Mouse (Mus musculus): ENCODE measurements around the gene Slain2.

The Slain2 gene

DNA sequence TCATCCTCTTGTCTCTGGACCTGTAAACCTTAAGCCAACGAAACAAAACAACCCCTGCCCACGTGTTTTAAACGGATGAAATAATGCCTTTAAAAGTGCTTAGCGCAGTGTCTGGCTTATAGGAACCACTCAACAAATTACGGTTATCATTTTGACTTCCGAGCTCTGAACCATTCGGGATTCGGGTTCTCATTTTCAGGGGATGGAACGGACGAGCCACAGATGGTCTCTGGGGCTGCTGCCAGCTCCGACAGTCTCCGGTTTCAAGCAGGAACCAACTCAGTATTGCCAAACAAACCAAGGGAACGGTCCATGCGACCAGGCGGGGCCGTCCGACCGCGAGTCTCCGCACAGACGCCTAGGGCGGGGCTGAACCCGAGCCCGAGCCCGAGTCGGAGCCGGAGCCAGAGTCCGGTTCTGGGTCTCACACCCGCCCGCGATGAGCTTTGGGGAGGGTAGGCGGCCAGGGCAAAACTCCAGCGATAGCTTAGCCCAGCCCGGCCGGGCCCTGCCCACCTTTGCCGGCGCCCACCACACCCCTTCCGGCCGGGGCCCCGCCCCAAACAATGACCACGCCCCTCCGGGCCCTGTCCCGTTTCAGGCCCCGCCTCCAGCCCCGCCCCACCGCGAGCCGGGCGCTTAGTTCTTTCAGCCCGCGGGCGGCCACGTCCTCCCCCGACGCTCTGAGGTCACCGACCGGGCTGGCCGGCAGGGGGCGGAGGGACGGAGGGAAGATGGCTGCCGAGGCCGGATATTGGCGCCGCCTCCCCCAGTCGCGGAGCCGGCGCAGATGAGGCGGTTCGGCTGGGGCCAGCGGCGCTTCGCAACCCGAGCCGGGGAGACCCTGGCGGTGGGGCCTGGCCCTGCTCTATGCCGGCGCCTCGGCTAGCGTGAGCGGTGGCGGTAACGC is at the start of gene Slain2:
Gene Slain2 (plus strand): TSS at position 657 of the 910 bp plus-strand sequence.
- peak; percentile 96 to 97 for DNase-seq (ENCODE audit: low read depth in 2 of 2, low spot score in 2 of 2)

DNA sequence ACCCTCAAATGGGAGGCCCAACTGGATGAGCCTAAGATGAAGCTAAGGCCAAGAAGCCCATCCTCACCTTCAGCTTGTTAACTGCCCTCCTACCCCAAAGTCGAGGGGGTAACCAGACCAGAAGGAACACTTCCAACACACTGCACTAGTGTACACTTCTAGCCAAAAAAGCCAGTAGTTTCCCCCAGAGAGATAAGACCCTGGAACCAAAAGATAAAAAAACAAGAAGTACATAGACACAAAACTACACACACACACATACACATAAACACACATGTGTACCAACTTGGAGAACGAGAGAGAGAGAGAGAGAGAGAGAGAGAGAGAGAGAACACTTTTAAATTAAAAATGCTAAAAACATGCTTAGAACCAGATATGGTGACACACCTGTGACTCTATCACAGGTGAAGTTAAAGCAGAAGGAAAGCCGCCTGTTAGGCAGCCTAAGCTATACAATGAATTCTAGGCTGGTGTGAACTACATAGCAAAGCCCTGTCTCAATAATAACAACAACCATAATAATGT is 49.4 kb upstream of the Slain2 start:
- DNase-seq (ENCODE audit: low read depth in 2 of 2, low spot score in 2 of 2), result no peak

DNA sequence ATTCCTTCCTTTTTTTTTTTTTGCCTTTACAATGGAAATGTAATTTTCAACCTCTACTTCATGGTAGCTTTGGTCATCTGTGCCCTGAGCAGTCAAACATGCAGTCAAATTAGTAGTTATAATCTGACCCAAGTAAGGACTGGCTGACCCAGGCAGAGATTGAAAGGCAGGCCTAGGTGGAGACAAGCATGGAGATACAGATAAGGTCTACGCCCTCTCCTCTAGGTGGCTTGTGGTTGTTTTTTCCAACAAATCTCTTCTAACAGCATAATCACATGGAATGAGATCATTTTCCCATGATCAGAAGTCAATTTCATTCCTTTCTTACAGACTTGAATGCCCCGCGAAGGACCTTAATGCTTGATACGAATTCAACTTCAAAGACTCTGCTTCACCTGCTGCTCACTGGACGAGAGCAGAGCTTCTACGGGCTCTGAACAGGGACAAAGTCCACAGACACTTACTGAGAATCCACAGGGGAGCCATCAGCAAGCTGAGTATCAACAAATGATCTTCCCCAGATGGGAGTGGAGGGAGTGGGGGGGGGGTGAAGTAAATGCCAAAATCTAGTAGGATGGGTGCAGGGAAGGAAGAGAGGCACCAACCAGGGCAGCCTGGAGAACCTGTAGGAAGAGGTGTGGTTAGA is 47.7 kb upstream of the Slain2 start:
- no peak for DNase-seq (ENCODE audit: low read depth in 2 of 2, low spot score in 2 of 2)

DNA sequence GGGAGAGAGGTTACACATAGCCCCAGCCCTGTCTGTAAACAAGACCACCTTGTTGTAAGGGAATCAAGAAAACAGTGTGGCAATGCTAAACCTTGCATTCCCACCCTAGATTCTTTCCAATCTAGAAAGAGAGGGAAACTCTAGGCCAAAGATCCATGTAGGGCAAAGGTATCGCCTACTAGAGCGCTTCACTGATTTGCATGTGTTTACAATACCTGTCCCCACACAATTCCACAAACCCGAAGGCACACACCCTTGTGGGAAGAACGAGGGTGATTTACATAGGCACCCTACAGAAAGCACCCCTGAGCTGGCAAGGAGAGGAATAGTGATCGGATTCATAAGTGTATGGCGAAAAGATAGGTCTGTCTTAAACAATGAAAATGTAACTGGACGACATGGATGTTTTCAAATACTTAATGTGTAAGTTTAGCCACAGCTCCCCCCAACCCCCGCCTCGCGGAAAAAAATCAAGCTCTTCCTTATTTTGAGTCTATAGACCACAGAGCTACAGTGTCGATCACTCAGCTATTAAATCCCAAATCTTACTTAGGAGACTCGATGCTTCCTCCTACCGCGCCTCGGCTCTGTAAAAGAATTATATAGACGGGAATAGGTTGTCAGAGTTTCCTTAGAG is 47.0 kb upstream of the Slain2 start:
- DNase-seq (ENCODE audit: low read depth in 2 of 2, low spot score in 2 of 2), result no peak

DNA sequence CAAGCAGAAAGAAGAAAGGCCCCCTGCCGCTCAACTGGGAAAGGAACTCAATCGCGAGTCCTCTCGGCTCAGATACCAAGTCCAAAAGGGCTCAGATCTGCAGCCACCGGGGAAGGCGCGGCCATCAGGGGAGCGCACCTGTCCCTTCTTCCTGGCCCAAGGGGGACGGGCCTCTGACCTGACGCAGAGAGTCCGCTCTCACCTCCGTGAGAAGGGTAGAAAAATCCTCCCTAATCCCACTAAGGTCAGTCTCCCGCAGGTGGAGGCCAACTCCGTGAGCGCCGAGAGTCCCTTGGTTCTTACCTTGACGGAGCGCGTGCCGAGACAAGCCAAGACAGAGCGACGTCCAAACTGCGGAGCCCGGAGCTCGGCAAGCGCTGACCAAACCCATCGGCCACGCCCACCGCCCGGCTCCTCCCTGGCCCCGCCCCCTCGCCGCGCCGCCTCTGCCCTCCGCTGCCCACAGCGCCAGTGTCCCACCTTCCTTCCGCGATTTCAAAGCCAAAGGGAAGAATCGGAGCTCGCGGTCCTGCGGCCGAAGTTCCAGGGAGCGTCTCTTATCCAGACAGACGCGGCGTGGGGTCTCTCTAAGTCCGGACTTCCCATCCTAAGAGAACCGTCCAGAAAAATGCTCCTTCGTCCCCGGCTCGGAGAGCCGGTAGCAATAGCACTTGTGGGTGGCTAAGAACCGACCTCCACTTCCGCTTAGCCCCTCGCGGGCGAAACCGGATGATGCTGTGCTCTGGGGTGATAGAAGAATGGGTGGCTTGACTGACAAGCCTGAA is 45.8 kb upstream of the Slain2 start, which contains the start of gene Tec:
Gene Tec (minus strand): TSS at position 393 of the 785 bp plus-strand sequence.
- DNase-seq (ENCODE audit: low read depth in 2 of 2, low spot score in 2 of 2), result peak; percentile 67 to 73

DNA sequence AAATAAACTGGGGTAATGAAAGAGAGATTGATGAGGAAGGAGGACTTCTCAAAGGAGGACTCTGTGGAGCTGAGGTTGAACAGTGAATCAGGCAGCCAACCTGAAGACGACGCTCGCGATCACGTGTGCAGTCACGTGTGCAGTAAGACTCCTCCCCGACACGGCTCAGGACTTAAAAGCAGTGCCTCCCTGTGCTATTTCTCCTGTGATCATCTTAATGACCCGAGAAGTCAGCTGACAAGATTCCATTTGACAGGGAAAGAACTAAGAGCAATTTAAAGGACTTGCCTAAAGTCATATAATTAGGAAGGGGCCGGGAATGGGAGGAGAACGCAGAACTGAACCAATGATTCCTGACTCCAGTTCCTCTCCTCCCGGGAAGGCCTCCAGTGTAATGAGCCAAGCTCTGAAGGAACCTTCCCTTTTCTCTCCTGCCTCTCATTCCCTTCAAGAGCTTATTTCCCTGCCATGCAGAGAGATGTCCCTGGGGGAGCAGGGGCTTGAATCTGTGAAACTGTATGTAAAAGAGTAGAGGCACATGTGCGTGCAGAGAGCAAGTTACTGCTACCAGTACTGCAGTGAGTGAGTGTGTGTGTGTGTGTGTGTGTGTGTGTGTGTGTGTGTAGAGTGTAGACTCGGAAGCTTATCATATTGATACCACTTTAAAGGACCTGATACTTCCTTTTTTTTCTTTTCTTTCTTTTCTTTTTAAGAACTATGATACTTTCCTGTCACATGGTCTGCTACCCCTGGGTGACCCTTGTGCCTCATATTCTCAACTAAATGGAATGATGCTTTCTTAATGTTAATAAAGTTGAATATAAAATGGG is 44.1 kb upstream of the Slain2 start:
- DNase-seq (ENCODE audit: low read depth in 2 of 2, low spot score in 2 of 2), result no peak

DNA sequence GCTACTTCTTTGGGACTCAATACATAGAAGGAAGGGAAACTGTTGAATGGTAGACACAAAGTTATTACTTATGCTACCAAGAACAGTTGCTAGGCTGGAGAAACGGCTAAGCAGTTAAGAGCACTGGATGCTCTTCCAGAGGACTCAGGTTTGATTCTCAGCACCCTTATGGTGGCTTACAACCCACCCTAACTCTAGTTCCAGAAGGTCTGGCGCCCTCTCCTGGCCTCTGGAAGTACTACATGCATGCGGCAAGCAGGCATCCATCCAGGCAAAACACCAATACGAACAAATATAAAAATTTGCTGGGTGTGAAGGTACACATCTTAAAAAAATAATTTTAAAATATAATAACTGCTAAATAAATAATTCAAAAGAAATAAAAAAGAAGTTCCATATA is 43.0 kb upstream of the Slain2 start:
- peak; percentile 13 to 27 for DNase-seq (ENCODE audit: low read depth in 2 of 2, low spot score in 2 of 2)

DNA sequence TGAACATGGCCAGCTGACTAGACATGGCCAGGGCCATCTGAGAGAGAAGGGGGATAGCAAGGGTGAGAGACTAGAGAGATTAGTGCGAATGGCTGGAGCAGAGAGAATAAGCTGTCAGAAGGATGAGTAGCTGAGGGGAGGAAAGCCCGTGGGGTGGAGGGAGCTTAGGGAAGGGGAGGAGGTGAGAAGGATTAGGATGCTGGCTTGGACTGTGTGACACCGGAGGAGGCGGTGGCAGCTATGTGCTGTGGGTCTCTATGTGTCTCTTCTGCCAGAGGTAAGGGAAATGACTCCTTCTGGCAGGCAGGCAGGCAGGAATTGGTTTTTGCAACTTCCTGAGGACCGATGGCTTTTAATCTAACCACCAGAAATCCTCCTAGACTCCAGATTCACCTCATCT is 34.4 kb upstream of the Slain2 start:
- no peak for DNase-seq (ENCODE audit: low read depth in 2 of 2, low spot score in 2 of 2)

DNA sequence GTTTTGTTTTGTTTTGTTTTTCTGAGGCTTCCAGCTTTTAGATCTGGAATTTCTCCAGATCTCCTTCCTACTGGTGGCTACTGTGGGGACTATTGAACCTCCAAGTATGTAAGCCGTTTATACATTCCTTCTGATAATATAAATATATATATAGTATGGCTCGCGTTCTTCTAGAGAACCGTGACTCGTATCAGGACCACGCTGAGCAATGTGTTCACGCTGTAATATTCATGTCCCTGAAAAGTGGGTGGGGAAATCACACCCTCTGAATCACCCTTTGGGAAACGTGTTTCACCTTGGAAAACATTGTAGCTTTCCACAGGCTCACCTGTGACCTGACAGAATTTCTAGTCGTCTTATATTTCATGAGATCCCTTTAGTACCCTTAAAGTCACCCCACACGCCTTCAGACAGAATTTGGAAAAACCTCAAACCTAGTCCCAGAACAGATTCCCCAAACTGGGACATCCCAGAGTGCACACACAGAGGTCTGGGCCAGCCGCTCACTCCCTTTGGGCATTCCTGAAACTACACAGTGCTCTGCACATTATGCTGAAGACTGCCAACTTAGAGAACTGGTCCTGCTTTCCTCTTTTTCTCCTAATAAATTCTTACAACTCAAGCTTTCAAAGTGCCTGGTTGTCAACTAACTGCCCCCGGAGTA is 32.2 kb upstream of the Slain2 start:
- DNase-seq (ENCODE audit: low read depth in 2 of 2, low spot score in 2 of 2), result no peak

DNA sequence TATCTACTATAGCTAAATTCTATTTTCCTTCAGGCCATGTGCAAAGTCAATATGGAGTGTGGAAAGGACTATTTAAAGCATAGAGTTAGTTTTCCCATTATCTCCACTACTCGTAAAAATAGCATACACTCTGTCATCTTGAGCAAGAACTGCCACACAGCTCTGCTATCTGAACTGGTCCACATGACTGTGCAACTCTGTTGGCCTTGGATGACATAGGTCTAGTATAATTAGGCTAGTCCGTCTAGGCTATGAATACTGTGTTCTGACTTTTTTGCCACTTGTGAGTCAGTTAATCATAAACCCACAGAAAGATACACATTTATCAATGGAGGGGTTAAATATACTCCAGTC is 31.7 kb upstream of the Slain2 start:
- DNase-seq (ENCODE audit: low read depth in 2 of 2, low spot score in 2 of 2), result no peak

DNA sequence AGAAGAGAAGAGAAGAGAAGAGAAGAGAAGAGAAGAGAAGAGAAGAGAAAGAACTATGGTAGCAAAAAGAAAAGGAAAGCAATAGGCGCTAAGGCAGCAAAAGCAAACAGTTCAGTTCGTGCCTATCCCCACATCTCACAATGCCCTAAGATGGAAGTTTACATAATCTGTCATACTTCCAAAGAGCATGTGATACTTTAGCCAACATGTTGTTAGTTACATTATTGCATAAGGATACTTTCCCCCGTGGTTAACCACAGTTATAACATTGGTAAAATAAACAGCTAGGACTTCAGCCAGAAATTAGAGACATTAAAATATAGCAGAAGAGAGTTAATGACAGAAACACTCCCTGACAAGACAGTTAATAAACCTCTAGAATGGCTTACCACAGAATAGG is 30.4 kb upstream of the Slain2 start:
- DNase-seq (ENCODE audit: low read depth in 2 of 2, low spot score in 2 of 2), result no peak

DNA sequence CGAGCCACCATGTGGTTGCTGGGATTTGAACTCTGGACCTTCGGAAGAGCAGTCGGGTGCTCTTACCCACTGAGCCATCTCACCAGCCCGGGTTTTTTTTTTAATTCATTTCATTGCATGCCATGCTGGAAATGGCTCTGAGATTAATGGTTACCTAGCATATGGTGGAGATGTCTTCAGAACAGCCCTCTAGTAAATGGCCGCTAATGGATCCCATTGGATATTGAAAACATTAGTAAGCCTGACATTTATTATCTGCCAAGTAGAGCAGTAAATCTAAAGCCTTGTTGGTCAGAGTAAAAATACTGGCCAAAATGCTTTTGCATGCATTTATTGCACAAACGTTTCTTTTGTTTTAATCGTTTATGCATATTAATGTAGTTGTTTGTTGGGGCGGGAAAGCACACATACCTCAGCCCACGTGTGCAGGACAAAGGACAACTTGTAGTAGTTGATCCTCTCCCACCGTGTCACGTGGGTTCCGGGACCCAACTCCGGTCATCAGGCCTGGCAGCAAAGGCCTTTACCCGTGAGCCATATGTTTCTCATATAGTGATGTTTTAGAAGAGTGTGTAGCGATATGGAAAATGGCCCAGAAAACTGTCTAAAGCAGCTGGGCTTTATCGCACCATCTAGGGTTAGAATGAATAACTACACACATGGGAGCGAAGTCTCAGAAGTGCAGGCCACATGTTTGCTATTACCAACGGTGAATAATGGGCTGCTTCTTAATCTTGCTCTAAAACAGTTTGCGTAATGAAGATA is 27.5 kb upstream of the Slain2 start:
- no peak for DNase-seq (ENCODE audit: low read depth in 2 of 2, low spot score in 2 of 2)

DNA sequence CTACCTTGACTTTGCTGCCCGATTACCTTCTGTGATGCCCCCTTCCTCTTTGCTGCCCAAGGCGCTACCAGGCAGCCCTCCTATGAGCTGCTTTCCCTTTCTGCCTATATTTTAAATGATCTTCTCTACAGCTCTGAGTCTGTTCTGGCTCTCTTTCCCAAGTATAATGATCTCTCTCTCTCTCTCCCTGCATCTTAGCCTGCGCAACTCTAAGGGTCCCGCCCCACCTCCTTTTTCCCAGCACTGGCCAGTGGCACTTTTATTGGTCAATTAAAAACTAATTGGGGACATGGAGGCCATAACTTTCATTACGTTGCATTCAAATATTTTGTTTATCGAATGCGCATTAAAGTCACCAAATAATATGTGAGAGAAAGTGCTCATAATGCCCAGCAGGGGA is 25.8 kb upstream of the Slain2 start:
- DNase-seq (ENCODE audit: low read depth in 2 of 2, low spot score in 2 of 2), result no peak

DNA sequence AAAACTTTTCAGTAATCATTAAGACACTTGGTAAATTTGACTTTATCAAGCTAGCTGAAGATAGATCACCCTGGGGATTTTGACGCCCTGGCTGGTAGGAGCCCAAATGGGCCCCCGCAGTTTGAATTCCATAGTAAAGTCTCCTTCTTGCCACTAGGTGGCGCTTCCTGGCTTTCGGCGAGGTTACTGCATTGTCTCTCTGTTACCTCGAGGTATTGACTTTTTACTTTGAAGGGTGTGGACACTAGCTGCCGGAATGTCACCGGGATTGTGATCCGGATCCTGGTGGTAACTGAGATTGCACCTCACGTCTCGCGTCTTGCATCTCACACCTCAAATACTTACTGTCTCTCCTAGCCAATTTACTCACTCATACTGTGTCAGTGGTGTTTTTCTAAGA is 22.6 kb upstream of the Slain2 start:
- peak; percentile 45 to 52 for DNase-seq (ENCODE audit: low read depth in 2 of 2, low spot score in 2 of 2)

DNA sequence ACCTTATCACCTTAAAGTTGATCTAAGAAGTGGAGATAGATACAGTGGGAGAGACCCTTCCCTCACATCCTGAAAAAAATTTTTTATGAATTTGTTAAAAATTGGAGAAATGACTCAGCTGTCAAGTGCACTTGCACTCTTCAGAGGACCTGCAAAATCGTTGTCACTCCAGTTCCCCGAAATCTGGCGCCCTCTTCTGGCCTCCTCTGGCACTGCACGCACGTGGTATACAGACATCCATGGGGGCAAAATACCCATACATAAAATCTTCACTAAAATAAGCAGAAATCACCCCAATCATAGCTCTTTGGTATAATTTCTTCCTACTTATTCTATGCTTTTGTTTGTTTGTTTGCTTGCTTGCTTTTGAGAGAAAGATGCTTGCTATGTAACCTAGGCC is 20.1 kb upstream of the Slain2 start:
- peak; percentile 17 to 39 for DNase-seq (ENCODE audit: low read depth in 2 of 2, low spot score in 2 of 2)

DNA sequence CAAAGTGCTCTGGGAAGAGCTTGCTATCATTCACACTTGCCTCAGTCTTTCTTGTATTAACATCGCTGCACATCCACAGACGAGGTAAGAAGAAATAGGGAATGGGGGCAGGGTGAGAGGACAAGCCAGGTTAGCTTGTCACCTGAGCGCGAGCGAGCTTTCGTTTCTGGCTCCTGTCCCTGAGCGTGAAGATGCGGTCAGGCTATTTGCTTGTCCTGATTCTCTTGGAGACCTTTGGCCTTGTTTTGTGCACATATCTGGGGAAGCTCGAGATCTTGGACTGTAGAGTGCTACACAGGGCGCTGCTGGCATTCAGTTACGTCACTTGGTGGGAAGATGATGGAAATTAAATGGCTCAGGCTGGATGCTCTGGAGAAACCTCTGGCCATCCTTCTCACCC is 18.8 kb upstream of the Slain2 start:
- no peak for DNase-seq (ENCODE audit: low read depth in 2 of 2, low spot score in 2 of 2)

DNA sequence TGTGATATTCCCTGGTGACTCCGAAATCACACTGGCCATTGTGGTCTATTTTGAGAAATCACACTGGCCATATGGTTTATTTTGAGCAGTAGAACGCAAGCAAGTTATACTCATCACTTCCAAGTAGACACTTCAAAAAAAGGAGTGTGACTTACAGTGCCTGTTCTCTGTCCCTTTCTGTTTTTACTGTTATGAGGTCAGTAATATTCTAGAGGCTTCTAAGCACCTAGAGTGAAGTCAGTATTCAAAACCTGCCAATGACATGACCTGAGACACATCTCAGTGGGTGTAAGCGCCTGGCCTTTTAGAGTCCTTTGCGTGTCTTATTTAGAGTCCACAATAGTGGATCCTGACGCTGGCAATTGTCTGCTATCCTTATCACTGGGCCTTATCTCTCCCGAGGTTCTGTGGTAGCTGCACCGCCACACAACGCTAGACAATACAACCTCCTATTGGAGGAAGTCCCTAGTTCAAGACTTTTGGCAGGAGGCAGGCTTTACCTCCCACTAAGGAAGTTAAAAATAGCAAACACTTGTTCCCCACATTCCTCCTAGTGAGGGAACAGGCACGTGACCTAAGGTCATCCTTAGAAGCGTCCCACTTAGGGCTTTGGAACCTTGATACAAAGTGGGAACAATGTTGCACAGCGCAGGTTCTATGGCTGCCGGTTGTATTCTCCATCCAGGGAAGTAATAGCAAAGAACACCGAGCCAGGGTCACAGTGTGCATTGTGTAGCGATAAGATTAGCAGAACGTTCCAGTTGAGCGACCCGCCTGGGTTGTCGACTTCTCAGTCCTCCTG is 17.4 kb upstream of the Slain2 start:
- DNase-seq (ENCODE audit: low read depth in 2 of 2, low spot score in 2 of 2), result no peak

DNA sequence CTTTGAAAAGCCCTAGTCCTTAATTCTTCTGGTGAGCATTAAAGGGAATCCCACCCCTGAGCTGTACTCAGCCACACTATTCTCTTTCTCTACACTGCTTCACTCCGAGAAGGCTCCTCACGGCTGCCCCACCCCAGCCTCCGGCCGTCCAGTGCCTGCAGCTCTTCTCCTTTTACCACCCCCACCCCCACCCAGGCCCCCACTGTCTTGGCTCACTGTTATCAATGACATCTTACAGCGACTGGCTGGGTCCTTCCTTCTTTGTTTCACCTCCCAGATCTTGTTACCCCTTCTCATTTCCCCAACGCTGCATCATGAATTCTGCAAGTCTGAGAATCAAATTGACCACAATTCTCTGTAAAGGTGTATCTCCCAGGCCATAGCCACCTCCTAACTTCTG is 16.1 kb upstream of the Slain2 start:
- DNase-seq (ENCODE audit: low read depth in 2 of 2, low spot score in 2 of 2), result no peak

All from CD8-positive naive resting alpha-beta T cell, adult 2 months (primary cell).